Mouse (Mus musculus) hindbrain, embryonic 11.5 days (tissue): ENCODE measurements at regions not wholly inside any gene's neighbourhood (a gene's known extent, or its start where the extent isn't known, plus 50 kb on each side); places are given as distances from the start of the nearest gene placed in this dataset.

Experiments
- ATAC-seq: fragments of 200-750 bp; cut with Nextera tagmentation; 2 replicates; pipeline ENCODE4 v1.8.0; 2017; ENCODE audit warnings: mild to moderate bottlenecking, moderate TSS enrichment, moderate library complexity; ENCODE audit not compliant: low FRiP score
- DNase-seq: peaks from one replicate; pipeline ENCODE4 v3.0.0-alpha.2; 2015; ENCODE audit warnings: low spot score
- H3K27ac ChIP-seq: fragments of 300-500 bp; sonication (generic); 2 replicates; pipeline ENCODE4 v1.5.1; 2014; ENCODE audit warnings: mild to moderate bottlenecking, low read depth, low read length
- H3K27me3 ChIP-seq: fragments of 300-500 bp; sonication (generic); 2 replicates; pipeline ENCODE4 v1.6.1; 2014; ENCODE audit warnings: mild to moderate bottlenecking, low read length, moderate library complexity, mixed read lengths; ENCODE audit not compliant: control insufficient read depth, insufficient read depth
- H3K36me3 ChIP-seq: fragments of 300-500 bp; sonication (generic); 2 replicates; pipeline ENCODE4 v1.6.1; 2014; ENCODE audit warnings: mild to moderate bottlenecking, low read length, moderate library complexity, mixed read lengths; ENCODE audit not compliant: control insufficient read depth, insufficient read depth
- H3K4me1 ChIP-seq: fragments of 300-500 bp; sonication (generic); replicated peaks from 2 replicates; pipeline ENCODE4 v1.6.1; 2014; ENCODE audit warnings: low read length, mixed read lengths; ENCODE audit not compliant: control insufficient read depth, insufficient read depth
- H3K4me2 ChIP-seq: fragments of 300-500 bp; sonication (generic); replicated peaks from 2 replicates; pipeline ENCODE4 v1.6.1; 2014; ENCODE audit warnings: mild to moderate bottlenecking, low read depth, low read length
- H3K4me3 ChIP-seq: fragments of 300-500 bp; sonication (generic); 2 replicates; pipeline ENCODE4 v1.5.1; 2014; ENCODE audit warnings: low read depth, low read length
- H3K9ac ChIP-seq: fragments of 300-500 bp; sonication (generic); 2 replicates; pipeline ENCODE4 v1.6.1; 2014; ENCODE audit warnings: low read depth, low read length
- H3K9me3 ChIP-seq: fragments of 300-500 bp; sonication (generic); 2 replicates; pipeline ENCODE4 v1.6.1; 2016; ENCODE audit warnings: low read length; ENCODE audit not compliant: control insufficient read depth
- WGBS: fragments of 180-500 bp; shearing (Covaris S2); extraction: QIAGEN DNeasy Blood & Tissue Kit; methylation state at CpG from one replicate; pipeline ENCODE4 v1.1.7; 2014; 5-methylcytosine and 5-hydroxymethylcytosine counted together

DNA sequence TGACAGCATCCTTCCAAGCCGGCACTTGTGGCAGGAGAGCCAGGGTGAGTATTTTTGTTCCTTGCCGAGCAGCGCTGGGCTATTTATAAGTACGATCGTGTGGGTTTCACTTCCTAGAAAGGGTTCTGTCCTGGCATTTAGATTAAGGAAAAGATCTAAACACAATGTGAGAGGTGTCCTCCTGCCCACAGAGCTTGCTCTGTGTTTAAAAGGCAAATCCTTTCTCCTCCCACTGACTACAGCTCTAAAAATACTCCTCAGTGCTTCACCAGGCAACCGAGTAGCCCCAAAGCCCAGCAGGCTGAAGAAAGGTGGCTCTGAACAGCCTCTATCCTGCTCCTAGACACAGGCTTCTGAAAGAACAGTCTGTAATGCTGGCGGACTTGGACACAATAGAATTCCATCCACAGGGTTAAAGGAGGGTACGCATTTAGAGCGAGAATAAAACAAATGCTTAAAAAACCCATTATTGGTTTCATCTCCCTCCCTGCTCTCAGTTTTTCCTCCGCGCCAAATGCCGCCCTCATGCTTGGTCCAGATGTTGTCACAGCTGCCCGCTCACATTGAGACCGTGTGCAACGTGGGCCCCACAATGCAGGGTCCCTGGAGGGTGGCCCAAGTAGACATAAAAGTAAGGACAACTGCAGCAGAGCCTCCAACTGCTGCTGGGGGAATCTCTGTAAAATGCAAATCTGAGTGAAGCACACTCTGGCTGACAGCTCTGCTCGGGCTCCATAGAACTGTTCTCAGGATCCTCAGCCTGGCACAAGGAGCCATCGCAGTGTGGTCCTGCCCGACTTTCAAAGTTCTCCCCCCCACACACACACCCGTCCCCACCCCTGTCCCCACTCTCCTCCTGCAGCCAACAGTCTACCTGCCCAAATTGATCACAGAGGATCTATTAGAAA, 397.8 kb upstream of the Mgmt start:
- no peaks in the 10 kb centered on the region for H3K9me3 ChIP-seq
- ATAC-seq (no peak), DNase-seq (peak; percentile 40)
- H3K27ac ChIP-seq = no peak overlapping the region
- H3K4me2 ChIP-seq = peak overlapping the region; percentile 3; the same call in 1 of the 2 replicates
- WGBS = 30% methylated on average over 19 of the region's 19 CpGs
- H3K9ac ChIP-seq = peak overlapping the region; percentile 41
- no peaks in the 10 kb centered on the region for H3K36me3 ChIP-seq
- H3K4me3 ChIP-seq = no peak overlapping the region
- H3K4me1 ChIP-seq = peaks cover 7% of the 10 kb centered on the region
- H3K27me3 ChIP-seq = no peaks in the 10 kb centered on the region; the same call in 1 of the 2 replicates

GRCm38 (mm10) chr7:136500059-136500458, 394.4 kb upstream of the Mgmt start:
- Histone ChIP-seq H3K36me3 (no peaks in the 10 kb centered on the region), H3K27ac (no peak overlapping the region), H3K27me3 (no peaks in the 10 kb centered on the region; the same call in 1 of the 2 replicates), H3K4me3 (no peak overlapping the region), H3K4me1 (peaks cover 11% of the 10 kb centered on the region), H3K9ac (no peak overlapping the region), H3K4me2 (no peak overlapping the region), H3K9me3 (no peaks in the 10 kb centered on the region)
- ATAC-seq (no peak), DNase-seq (peak; percentile 14)
- WGBS = 42% methylated on average over 4 of the region's 4 CpGs

DNA sequence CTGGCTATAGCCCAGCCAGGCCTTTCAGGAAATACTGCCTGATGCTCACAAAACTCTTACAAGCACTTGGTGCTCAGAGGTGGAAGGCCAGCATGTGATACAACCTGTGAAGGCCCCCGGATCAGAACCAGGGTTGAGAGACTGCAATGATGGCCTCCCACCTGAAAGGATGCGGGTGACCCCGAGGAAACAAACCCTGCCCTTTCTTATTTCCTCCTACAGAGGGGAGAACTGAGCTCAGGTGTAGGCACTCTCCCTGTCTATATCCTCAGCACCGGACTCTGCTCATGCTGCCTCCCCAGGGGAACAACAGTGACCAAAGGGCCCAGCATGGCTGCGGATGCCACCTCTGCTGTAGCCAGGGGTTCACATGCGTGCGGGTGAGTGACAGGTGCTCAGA, 393.3 kb upstream of the Mgmt start:
- Histone ChIP-seq H3K4me2 (no peak overlapping the region), H3K9me3 (no peaks in the 10 kb centered on the region), H3K27me3 (no peaks in the 10 kb centered on the region; the same call in 1 of the 2 replicates), H3K4me1 (peaks cover 9% of the 10 kb centered on the region), H3K4me3 (no peak overlapping the region), H3K36me3 (no peaks in the 10 kb centered on the region), H3K9ac (no peak overlapping the region), H3K27ac (no peak overlapping the region)
- DNase-seq = no peak
- 86% methylated on average over 7 of the region's 7 CpGs for WGBS
- ATAC-seq = no peak

DNA sequence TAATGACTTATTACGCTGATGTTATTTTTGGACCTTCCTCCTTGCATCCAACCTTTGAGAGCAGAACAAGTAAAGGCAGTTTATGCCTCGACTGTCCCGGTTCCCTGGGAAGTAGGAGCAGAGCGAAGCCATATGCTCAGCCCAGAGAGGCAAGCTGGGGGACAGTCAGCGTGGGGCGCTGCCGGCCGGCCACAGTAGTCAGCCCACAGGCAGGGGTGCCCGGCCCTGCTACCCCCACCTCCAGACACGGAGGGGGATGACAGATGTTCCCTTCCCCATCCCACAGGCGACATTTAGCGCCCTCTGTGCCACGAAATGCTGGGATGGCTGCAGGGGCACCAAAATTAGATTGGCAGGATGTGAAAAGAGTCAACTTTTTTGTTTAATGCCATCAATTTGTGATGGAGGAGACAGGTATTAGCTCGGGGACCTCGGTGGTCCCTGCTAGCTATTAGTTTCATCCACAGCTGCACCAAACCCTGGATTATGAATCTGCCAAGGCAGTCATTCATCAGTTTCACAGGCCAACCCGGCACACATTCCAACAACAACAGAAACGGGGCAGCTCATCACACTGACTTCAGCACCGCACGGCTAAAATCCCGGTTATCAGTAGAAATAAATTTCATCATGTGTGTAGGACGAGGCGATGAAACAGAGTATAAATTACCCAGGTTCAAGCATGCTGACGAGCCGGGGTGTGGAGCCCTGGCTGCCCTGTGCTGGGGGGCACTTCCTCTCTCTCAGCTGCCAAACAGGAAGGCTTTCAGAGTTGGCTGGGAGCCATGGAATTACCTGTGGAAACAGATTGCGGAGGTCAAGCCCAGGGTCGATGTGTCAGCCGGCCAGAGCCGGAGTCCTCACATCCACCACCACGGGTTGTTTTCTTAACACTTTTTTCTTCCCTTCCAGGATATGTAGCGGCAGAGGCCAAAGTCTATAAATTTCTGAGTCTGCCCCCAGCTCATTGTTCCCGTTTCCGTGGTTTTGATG, 392.3 kb upstream of the Mgmt start:
- Histone ChIP-seq H3K9me3 (no peaks in the 10 kb centered on the region), H3K27ac (0 out of 2 replicates have a peak overlapping the region, but pooled peaks have one; percentile 30), H3K4me3 (no peak overlapping the region), H3K4me1 (peaks cover 4% of the 10 kb centered on the region; the same call in 1 of the 2 replicates), H3K27me3 (no peaks in the 10 kb centered on the region; the same call in 1 of the 2 replicates), H3K36me3 (no peaks in the 10 kb centered on the region), H3K9ac (no peak overlapping the region), H3K4me2 (no peak overlapping the region)
- WGBS = 59% methylated on average over 32 of the region's 32 CpGs
- DNase-seq (no peak), ATAC-seq (no peak; the same call in 1 of the 2 replicates)

- H3K9me3 ChIP-seq = no peaks in the 10 kb centered on the region
- 88% methylated on average over 6 of the region's 6 CpGs for whole genome bisulfite sequencing
- no peaks in the 10 kb centered on the region for H3K27me3 ChIP-seq
- H3K9ac ChIP-seq = no peak overlapping the region
- ATAC-seq (no peak), DNase-seq (no peak)
- H3K4me1 ChIP-seq = no peaks in the 10 kb centered on the region
- no peak overlapping the region for H3K27ac ChIP-seq
- H3K4me2 ChIP-seq = no peak overlapping the region
- no peaks in the 10 kb centered on the region for H3K36me3 ChIP-seq
- H3K4me3 ChIP-seq = no peak overlapping the region
Observed at GRCm38 (mm10) chr7:136511389-136511788, 383.0 kb upstream of the Mgmt start.

GRCm38 (mm10) chr7:136515376-136515775, 379.0 kb upstream of the Mgmt start:
- Histone ChIP-seq H3K27ac (no peak overlapping the region), H3K4me3 (no peak overlapping the region), H3K4me1 (no peaks in the 10 kb centered on the region), H3K36me3 (no peaks in the 10 kb centered on the region), H3K4me2 (no peak overlapping the region), H3K9me3 (no peaks in the 10 kb centered on the region), H3K27me3 (no peaks in the 10 kb centered on the region), H3K9ac (no peak overlapping the region)
- no peak for ATAC-seq
- 85% methylated on average over 1 of the region's 1 CpGs for WGBS
- DNase-seq = no peak

- ATAC-seq (no peak), DNase-seq (no peak)
- Histone ChIP-seq H3K4me2 (no peak overlapping the region), H3K27ac (no peak overlapping the region), H3K4me1 (no peaks in the 10 kb centered on the region), H3K9me3 (no peaks in the 10 kb centered on the region), H3K4me3 (no peak overlapping the region), H3K27me3 (no peaks in the 10 kb centered on the region), H3K36me3 (no peaks in the 10 kb centered on the region), H3K9ac (no peak overlapping the region)
- 91% methylated on average over 9 of the region's 9 CpGs for WGBS
Observed at GRCm38 (mm10) chr7:136525821-136526220, 368.6 kb upstream of the Mgmt start.

DNA sequence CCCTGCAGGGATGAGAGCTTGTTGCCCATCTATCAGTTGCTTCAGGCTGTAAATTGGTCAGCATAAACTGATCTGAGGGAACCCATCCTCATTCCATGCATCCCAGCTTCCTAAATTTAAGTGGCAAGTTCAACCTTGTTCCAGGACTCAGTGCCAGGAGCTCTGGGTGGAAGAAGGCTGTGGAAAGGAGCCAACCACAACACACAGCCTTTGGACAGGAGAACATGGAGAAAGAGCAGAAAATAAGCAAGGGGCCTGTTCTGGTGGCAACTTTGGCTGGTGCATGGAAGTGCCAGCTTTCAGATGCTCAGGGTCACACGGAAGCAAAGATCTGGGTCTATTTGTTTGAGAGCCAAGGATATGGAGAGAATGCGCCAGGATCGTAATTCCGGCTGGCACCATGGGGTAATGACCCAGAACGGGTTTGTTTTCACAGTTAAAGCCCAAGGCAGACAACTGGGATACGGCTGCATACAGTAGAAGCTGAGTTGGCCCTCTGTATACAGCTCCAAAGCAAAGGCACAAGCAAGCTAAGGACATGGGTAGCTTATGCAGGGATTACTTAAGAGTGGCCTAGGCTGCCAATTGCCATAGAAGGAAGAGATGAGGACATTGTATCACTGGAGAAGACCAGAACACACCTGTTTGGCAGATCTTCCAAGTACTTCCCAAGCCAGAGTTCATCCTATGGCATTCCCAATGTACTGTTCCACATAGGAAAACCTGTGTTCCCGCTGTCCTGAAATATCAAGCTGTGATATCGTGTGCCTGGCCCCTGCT, 364.2 kb upstream of the Mgmt start:
- DNase-seq (no peak), ATAC-seq (no peak)
- H3K4me2 ChIP-seq = no peak overlapping the region
- H3K27ac ChIP-seq = no peak overlapping the region
- no peaks in the 10 kb centered on the region for H3K9me3 ChIP-seq
- no peak overlapping the region for H3K9ac ChIP-seq
- 91% methylated on average over 8 of the region's 8 CpGs for WGBS
- no peak overlapping the region for H3K4me3 ChIP-seq
- H3K36me3 ChIP-seq = no peaks in the 10 kb centered on the region
- H3K4me1 ChIP-seq = no peaks in the 10 kb centered on the region
- H3K27me3 ChIP-seq = no peaks in the 10 kb centered on the region
